Mouse (Mus musculus) midbrain, embryonic 13.5 days (tissue): Measurements from ENCODE around the gene Kcnq4. TPM values are rescaled to one million over a fixed set of nuclear protein-coding genes. Genes with fewer than 3 reads are reported as not detected.

Source experiments
- microRNA counts: library from miRNA; unstranded; fragments of <30 nt; microRNA quantifications from one replicate; lab custom pipeline; 2016
- microRNA-seq: library from miRNA; unstranded; fragments of <30 nt; microRNA quantifications from one replicate; pipeline ENCODE4, GENCODE M21; 2016
- polyA plus RNA-seq: library from polyadenylated mRNA; unstranded; fragments of >200 nt; fragmentation: Nextera tagmentation; extraction: Ambion mirVana; gene quantifications from 2 replicates; pipeline ENCODE4 v1.2.1, GENCODE M21; 2015

The Kcnq4 gene
- polyA plus RNA-seq, 1 experiment from 2014 or later: 3.9 TPM

MicroRNAs encoded within 50 kb of the gene (microRNA counts, 519-probe panel; counts per million panel counts)
- 3,297 counts per million, percentile 67 among the panel's probes with 10 or more counts for microRNA mmu-miR-30e (lab: Ali Mortazavi, UCI)

Small RNA genes lying within 50 kb of the gene (microRNA-seq; reads per million reads assigned to microRNA genes)
- gene Mir30c-1 (68.7 reads per million, percentile 49 among the genes with 10 or more reads in this experiment), gene Mir30e (not detected), gene Mir30f (not detected)

Other genes starting within 250 kb of the Kcnq4 start
- not detected in 2 replicates for gene Slfnl1, start 216.4 kb downstream of the Kcnq4 start, polyA plus RNA-seq
- 79.5 and 83.0 TPM in 2 replicates for gene Ctps, start 178.3 kb downstream of the Kcnq4 start, polyA plus RNA-seq
- gene Gm8439, start 159.9 kb downstream of the Kcnq4 start, polyA plus RNA-seq: not detected in 2 replicates
- 0.37 and 0.92 TPM in 2 replicates for gene Cited4, start 82.0 kb downstream of the Kcnq4 start, polyA plus RNA-seq
- gene Nfyc, start 83.0 kb upstream of the Kcnq4 start, polyA plus RNA-seq: 87.1 and 88.8 TPM in 2 replicates
- gene Rims3, start 106.2 kb upstream of the Kcnq4 start, polyA plus RNA-seq: 9.8 and 11.0 TPM in 2 replicates
- 39.2 and 44.5 TPM in 2 replicates for gene Exo5, start 176.4 kb upstream of the Kcnq4 start, polyA plus RNA-seq
- 8.8 and 9.4 TPM in 2 replicates for gene Zfp69, start 203.1 kb upstream of the Kcnq4 start, polyA plus RNA-seq